Mouse (Mus musculus) cerebellum, adult 2 months (tissue): Measurements from ENCODE around the gene A930009A15Rik.

Experiments
- CTCF ChIP-seq: fragments of 200-500 bp; IDR thresholded peaks from 2 replicates; pipeline ENCODE4 v1.5.1; 2011; ENCODE audit warnings: low read depth, mild to moderate bottlenecking, control low read depth, low read length, moderate library complexity, borderline replicate concordance; ENCODE audit not compliant: insufficient read depth
- POLR2A ChIP-seq: fragments of 200-500 bp; IDR thresholded peaks from 2 replicates; pipeline ENCODE4 v1.6.1; 2011; ENCODE audit warnings: low read length, control low read depth, borderline replicate concordance; ENCODE audit not compliant: insufficient read depth

DNA sequence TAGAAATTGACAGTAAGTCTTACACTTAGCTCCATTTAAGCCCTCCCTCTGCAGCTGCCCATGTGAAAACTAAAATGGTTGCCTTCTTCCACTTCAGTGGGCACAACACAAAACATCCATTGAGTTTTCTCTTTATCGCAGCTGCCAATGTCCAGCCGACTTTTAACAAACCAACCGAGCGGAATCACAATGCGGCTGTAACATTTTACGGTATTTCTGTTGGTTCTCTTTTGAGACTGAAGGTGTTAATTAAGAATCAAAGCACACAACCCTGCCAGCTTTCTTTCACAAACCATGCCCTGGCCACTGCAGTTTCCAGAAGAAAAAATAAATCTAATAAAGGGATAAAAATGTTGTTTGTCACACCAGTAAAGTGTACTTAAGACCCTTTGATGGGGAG lies 1.5 kb downstream of the A930009A15Rik start:
- no peak for TF ChIP-seq CTCF
- TF ChIP-seq POLR2A: no peak
